Mouse (Mus musculus) bone marrow macrophage, adult 2 months (primary cell): ENCODE measurements around the gene Zic1.

Experiments used
- CTCF ChIP-seq: IDR thresholded peaks from 2 replicates; pipeline ENCODE4 v1.5.1; 2012; ENCODE audit warnings: low read depth, mild to moderate bottlenecking, low read length, moderate library complexity
- POLR2A ChIP-seq: IDR thresholded peaks from 2 replicates; pipeline ENCODE4 v1.6.1; 2012; ENCODE audit warnings: mild to moderate bottlenecking, low read depth, low read length, borderline replicate concordance

DNA sequence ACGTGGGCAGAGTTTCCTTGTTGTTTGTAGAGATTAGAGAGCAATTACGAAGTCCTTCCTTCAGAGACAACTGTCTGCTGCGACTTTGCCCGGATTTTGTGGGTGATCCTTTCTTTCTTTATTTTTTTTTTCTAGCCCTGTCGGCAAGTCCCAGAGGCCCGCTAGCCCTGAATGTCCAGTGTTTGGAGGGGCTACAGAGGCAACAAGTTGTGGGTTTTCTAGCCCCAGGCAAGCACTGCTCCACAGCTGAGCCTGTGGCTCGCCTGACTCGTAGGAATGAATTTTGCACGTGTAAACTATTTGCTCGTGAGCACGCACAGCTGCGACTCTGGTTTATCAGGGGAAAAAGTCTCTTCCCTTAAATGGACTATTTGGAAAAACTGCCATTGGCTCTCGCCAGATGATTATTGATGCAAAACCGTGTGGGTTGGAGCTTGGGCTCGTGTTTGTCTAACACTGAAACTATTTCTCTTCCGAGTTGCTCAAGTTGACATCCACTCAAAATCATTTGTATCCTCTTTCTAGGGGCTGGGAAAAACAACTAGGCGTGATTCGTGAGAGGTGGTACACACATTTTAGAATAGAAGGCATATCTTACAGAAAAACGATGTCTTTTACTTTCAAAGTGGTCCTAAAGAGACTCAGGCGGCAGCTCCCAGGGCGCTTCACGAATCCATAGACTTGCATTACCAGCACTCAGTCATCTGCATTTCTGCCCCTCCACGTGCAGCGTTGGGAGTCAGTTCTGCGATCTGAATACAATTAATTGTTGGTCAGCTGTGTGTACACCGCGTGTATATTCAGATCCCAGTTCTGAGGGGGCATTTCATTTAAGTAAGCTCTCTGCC, 39.5 kb upstream of the Zic1 start:
- TF ChIP-seq CTCF (no peak), POLR2A (no peak)
